Mouse (Mus musculus): ENCODE measurements around the gene Uba3.

Uba3 gene

GRCm38 (mm10) chr6:97210962-97211601 is 5.6 kb upstream of the Uba3 start:
- in situ Hi-C loops (cut with MboI, MseI) = no loop called here

DNA sequence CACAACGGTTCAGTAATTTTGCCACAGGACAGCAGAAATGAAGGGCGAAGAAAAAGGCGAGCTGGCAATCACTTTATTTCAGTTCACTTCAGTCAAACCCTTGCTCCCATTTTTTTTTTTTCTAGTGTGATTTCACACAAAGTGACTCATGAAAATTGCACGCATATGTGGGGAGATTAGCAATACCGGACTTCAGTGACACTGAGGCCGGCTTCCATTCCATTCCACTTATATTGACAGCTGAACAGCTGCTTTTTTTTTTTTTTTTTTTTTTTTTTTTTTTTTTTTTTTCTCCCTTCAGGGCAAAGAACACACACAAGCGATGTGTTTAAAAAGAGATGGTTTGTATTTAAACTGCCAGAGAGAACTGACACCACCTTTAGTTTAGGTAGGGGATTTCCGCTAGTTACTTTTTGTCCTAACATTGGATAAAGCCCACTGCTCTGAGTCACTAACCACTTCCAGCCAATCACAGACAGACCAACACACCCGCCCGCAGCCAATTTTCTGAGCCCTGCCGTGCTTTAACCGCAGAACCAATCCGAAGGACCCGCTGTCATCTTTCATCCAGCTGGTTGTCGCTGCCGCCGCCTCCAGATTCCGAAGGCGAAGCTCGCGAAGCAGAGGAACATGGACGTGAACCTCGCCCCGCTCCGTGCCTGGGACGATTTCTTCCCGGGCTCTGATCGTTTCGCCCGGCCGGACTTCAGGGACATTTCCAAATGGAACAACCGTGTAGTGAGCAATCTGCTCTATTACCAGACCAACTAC is 4.9 kb upstream of the Uba3 start, which contains the start of gene Arl6ip5:
Gene Arl6ip5 (plus strand): TSS at position 499 of the 771 bp plus-strand sequence.
- in situ Hi-C loops (cut with MboI, MseI) = no loop called here

- in situ Hi-C loops (cut with MboI, MseI) = no loop called here
Observed at GRCm38 (mm10) chr6:97209751-97210150, 4.3 kb upstream of the Uba3 start.

GRCm38 (mm10) chr6:97209201-97209600 is 3.8 kb upstream of the Uba3 start:
- in situ Hi-C loops (cut with MboI, MseI) = no loop called here

DNA sequence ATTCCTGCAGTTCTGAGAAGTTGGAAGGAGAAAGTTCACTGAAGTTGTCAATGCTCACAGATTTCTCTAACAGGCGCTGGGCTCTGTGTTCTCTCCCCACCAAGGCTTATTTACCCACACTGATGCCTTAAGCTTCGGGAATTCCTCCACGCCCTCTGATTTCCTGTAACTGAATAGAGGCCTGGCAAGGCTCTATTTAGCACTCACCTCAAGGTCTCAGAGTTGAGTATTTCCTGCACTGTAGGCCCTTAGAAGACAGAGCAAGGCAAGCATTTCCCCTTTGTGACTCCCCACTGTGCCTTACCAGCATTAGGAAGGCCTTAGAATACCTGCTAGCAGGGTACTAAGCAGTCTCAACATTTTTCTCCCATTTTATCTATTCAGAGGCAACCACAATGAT is 3.0 kb upstream of the Uba3 start:
- in situ Hi-C loops (cut with MboI, MseI) = no loop called here

- in situ Hi-C loops (cut with MboI, MseI) = no loop called here
Observed at GRCm38 (mm10) chr6:97207085-97207484, 1.6 kb upstream of the Uba3 start.

DNA sequence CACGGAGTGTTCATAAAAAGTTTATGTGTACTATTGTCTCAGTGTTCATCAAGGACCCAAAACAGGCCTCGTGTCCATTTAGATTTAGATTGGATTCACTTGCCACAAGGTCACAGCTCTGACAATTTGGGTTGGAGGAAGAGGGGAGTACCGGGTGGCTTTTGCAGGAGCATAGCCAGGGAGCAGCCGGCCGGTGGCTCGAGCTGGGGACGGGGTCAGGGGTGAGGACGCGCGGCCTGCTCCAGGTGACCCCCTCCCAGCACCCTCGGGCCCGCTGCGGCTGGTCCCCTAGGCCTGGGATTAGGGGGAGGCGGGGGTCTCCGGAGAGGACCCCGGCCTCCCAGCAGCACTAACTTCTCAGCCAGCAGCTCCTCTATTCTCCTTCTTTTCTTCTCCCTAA is 495 bp downstream of the Uba3 start:
- in situ Hi-C loops (cut with MboI, MseI) = loop anchor here (5.0 kb wide), 1 partner anchor 58 kb away; the partner anchor contains the start of gene Eogt

GRCm38 (mm10) chr6:97204252-97204869 is 1.1 kb downstream of the Uba3 start:
- in situ Hi-C loops (cut with MboI, MseI) = loop anchor here (5.0 kb wide), 1 partner anchor 57 kb away; the partner anchor contains the start of gene Eogt

DNA sequence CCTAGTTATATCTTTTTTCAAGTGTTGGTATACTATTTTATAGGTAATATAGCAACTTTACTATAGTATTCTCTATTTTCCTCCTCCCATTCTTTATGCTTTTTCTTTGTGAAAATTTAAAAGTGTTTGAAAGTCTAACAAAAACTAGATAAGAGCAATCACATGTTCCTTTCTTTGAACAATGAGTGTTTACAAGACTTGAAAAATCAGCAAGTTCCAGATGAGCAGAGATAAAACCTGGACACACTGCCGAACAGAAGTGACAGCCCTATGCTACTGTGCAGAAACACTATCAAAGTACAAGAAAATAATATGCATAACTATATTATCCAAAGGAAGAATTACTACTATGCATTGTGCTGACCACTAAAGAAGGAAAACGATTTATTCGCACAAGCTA is 3.0 kb downstream of the Uba3 start:
- in situ Hi-C loops (cut with MboI, MseI) = loop anchor here (5.0 kb wide), 1 partner anchor 55 kb away; the partner anchor contains the start of gene Eogt

GRCm38 (mm10) chr6:97200437-97200836 is 5.0 kb downstream of the Uba3 start:
- in situ Hi-C loops (cut with MboI, MseI) = loop anchor here (5.0 kb wide), 1 partner anchor 53 kb away; the partner anchor contains the start of gene Eogt

DNA sequence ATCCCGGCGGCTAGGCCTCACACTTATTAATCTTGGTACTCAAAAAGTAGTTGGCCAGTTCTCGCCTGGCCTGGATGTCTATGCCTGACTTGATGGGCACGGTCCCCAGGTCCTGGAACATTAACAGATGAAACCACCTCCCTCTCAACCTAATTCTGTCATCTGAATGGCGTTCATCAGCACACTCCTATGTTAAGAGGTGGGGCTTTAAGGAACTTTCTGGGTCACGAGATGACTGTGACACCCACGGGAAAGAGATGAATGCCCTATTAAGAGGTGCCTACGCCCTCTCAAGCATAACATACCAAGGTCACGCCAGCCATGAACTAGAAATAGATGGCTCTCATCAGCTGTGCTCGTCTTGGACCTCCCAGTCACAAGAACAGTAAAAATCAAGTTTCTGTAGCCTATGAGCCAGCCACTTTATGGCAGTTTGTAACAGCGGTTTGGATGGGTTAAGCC is 26.0 kb downstream of the Uba3 start:
- in situ Hi-C loops (cut with MboI, MseI) = no loop called here

GRCm38 (mm10) chr6:97178491-97179366 is 26.7 kb downstream of the Uba3 start, which contains the start of gene Tmf1:
Tmf1 (minus strand) TSS chr6:97179122.
- in situ Hi-C loops (cut with MboI, MseI) = no loop called here

DNA sequence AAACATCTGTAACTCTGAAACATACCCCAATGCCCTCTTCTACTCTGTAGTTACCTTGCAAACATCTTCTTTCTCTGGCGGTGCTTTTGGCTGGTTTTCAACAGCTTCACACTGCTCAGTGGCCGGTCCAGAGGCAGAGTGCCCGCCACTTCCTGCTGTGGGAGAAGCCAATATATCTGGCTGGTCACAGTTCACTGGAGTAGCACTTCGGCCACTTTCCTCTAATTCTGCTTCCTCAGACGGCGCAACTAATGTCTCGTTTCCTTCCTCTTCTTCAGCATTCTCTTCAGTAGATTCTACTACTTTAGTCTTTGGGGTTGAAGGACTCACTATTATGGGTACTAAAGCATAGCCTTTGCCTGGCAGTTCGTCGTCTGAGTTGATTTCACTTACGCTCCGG is 29.7 kb downstream of the Uba3 start:
- in situ Hi-C loops (cut with MboI, MseI) = no loop called here

DNA sequence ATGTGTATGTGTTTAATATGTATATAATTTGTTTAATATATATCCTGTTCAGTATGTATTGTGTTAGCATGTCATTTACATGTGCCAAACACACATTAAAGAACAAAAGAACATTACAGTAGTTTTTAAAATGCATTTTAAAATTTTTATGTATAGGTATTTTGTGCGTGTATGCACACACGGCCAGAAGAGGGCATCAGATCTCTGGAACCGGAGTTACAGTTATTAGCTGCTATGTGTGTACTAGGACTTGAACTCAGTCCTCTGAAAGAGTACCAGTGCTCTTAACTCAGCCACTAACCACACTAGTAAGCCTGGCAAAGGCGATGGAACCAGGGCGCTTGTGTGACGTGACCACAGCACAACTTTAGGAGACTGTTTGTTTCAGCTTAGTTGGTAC is 55.3 kb downstream of the Uba3 start:
- in situ Hi-C loops (cut with MboI, MseI) = no loop called here

DNA sequence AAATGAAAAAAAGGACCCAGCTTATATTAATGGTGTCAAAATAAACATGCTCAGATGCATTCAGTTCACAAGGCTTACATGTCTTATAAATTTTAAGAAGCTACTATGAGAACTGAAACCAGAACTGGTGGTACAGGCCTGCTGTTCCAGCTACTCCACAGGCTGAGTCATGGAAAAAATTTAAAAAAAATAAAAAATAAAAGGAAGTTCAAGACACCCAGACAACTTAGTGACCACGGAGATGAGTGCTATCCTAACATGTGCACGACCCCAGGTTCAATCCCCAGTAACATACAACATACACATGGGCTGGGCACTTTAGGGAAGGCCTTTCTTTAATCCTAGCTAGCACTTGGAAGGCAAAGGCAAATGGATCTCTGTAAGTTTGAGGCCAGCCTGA is 55.7 kb downstream of the Uba3 start:
- in situ Hi-C loops (cut with MboI, MseI) = loop anchor here (5.0 kb wide), 1 partner anchor 53 kb away; no protein-coding TSS in a partner anchor

DNA sequence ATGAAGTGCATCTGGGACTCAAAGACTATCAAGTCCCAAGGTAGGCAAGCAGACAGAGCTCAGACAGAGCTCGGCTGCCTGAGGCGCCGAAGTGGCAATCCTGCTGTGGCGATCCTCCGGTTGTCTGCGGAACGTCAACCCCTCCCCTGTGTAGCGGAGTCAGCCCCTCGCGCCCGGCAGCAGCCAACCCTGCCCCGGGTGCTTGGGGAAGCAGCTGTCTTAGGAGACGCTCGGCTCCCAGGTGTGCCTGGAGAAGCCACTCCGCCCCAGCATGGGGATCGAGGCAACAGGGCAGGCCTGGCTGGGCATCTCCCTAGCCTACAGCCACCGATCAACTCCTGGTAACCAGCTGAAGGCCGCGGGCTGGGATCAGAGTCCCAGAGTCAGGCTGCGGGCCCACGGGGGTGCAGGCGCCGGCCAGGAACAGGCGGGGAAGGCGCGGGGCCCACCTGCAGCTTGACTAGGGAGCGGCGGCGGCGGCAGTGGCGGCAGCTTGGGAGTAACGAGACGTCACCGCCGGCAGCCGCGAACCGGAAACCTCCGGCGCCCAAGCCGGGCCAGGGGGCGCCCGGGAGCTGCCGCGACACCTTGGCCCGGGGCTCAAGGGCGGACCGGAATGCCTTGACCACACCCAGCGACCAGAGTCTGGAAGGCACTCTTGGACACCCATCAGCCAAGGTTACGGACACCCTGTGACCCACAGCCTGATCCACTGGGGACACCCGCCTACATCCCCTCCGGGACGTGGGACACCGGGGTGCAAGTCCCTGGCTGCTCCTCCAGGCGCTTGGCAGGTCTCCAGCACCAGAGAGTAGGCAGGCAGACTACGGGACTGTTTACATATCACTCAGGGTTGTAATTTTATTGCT is 56.8 kb downstream of the Uba3 start, which contains the start of gene Eogt:
Gene Eogt (minus strand): TSS at position 800 of the 869 bp plus-strand sequence.
- in situ Hi-C loops (cut with MboI, MseI) = loop anchor here (5.0 kb wide), 1 partner anchor 54 kb away; no protein-coding TSS in a partner anchor

DNA sequence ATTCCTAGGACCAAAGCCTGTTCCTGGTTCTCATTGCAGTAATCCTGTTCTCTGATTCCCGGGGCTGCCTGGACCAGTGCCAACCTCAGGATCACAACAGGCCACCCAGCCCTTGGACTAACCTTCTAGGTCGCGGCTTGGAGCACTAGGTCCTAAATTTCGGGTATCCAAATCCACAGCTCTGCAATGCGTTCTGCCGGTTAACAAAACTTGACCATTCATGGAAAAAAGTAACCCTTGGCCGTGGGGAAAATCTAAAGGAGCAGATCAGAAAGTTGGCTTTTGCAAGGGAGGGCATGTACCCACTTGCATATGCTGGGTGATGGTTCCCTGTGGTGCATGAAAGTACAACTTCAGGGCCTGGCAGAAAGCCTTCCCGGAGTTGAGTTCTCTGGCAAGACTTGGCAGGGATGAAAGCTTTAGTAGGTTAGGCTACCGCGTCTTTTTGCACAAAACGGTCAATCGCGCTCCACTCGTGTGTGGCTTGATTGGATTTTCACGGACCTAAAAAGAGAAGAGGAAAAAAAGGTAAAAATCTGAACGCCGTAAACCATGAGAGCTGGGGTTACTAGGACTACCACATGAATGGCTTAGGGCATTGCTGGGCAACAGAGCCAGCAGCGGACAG is 57.6 kb downstream of the Uba3 start:
- in situ Hi-C loops (cut with MboI, MseI) = loop anchor here (5.0 kb wide), 1 partner anchor 54 kb away; no protein-coding TSS in a partner anchor

DNA sequence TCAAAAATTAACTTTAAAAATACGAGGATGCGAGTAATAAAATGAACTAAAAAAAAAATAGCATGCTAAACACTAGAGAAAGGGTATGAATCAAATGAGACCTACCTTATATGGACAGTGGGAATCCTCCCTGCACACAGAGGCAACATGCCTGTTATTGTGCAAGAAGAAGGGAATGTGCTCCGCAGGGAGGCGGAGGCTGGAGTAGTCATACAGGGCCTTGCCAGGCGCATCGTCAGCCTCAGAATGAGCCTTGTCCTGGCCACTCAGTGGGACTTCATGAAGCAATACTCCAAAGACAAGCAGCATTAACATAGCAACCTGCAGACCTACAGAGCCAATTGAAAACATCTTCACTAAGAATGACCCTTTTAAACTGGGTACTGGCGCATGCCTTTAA is 60.3 kb downstream of the Uba3 start:
- in situ Hi-C loops (cut with MboI, MseI) = loop anchor here (5.0 kb wide), 1 partner anchor 57 kb away; no protein-coding TSS in a partner anchor

- in situ Hi-C loops (cut with MboI, MseI) = no loop called here
Observed at GRCm38 (mm10) chr6:97144359-97144758, 61.1 kb downstream of the Uba3 start.

Data from regulatory T cell (primary cell).